Mouse (Mus musculus): ENCODE measurements at regions not wholly inside any gene's neighbourhood (a gene's known extent, or its start where the extent isn't known, plus 50 kb on each side); places are given as distances from the start of the nearest gene placed in this dataset.

DNA sequence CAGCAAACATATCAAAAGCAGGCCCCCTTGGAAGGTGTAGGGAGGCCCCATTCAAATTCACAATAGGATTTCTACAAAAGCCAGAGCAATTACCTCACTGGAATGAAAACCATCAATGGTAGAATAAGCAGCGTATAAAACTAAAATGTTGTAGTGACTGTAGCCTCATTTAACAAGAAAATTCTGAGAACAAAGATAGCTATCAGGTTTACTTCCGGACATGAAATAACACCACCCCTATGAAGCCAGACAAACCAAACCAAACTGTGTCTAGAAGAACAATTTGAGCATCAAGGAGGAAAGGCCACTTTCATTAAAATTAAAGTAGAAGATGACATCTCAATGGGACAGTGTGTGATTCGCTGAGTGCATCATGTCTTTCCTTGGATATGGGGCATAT, 74.9 kb downstream of the Tmsb4x start:
- TF ChIP-seq CTCF (IDR thresholded peaks at IDR 0.05; ENCODE audit: low read depth), result no peak
- no peak for TF ChIP-seq EP300 (optimal IDR thresholded peaks at IDR 0.05)

Measured in stomach, postnatal 0 days (tissue).